8 mouse cellular contexts compared by ENCODE assay signal in the genomic region with DNA sequence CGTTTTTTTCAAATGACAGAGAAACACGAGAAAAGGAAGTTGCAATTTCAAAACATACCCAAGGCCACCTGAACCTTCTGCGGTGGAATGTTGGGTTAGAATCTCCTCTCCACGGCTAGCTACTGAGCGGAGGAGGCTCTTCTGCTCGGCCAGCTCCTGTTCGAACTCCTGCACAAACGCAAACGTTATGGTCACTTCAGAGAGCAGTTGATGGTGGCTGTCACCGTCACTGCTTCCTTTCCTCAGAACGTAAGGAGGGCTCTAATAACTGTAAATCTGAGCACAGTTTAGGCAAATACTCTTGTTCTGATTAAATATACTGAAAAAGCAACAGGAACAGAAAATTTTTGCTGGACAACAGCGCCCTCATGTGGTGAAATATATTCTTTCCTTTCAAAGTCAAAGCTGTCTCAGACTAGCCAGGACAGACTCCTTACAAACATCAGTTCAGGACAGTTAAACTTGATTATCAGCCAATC.
DNase-seq lines count a peak whose midpoint lies in the region; ATAC-seq and TF ChIP-seq lines count a peak whose summit lies in the region.

No protein-coding gene starts in this region.

- TF ChIP-seq POLR2A in heart, adult 2 months (IDR thresholded peaks at IDR 0.05; ENCODE audit: insufficient read depth, low read depth, low read length): no peak

- no peaks in the 10 kb centered on the region for H3K9me3 ChIP-seq in heart, embryonic 12.5 days (replicated peaks)
- no peaks in the 10 kb centered on the region for H3K9me3 ChIP-seq in midbrain, embryonic 16.5 days (replicated peaks; ENCODE audit: control insufficient read depth, low read length, poor library complexity, severe bottlenecking)

- H3K36me3 ChIP-seq in heart, adult 2 months (ENCODE audit: control insufficient read depth, insufficient read depth, low read length): no peaks in the 10 kb centered on the region
- peaks cover 10% of the 10 kb centered on the region for H3K36me3 ChIP-seq in heart, embryonic 12.5 days
- H3K36me3 ChIP-seq in midbrain, embryonic 16.5 days (ENCODE audit: control insufficient read depth, insufficient read depth, low read length): peaks cover 3% of the 10 kb centered on the region; the same call in 1 of the 2 replicates

- H3K79me2 ChIP-seq in heart, adult 2 months (replicated peaks; ENCODE audit: control insufficient read depth, insufficient read depth, low read length): no peaks in the 10 kb centered on the region

- no peak overlapping the region for H3K4me2 ChIP-seq in heart, embryonic 12.5 days
- no peak overlapping the region for H3K4me2 ChIP-seq in midbrain, embryonic 16.5 days (ENCODE audit: low read length)

- ATAC-seq in heart, embryonic 12.5 days (ENCODE audit: insufficient number of reproducible peaks, low FRiP score): no peak
- peak; percentile 70 for ATAC-seq in midbrain, embryonic 16.5 days

- H3K4me1 ChIP-seq in heart, adult 2 months (ENCODE audit: control insufficient read depth, insufficient read depth, low read length): no peaks in the 10 kb centered on the region
- H3K4me1 ChIP-seq in heart, embryonic 12.5 days (replicated peaks): peaks cover 8% of the 10 kb centered on the region
- H3K4me1 ChIP-seq in midbrain, embryonic 16.5 days (ENCODE audit: control insufficient read depth, insufficient read depth, low read length): no peaks in the 10 kb centered on the region

- 73% methylated on average over 12 of the region's 12 CpGs for WGBS in heart, adult 2 months
- WGBS in heart, embryonic 12.5 days: 60% methylated on average over 12 of the region's 12 CpGs
- 63% methylated on average over 12 of the region's 12 CpGs for WGBS in midbrain, embryonic 16.5 days

- no peak overlapping the region for H3K4me3 ChIP-seq in heart, adult 2 months
- H3K4me3 ChIP-seq in heart, embryonic 12.5 days: no peak overlapping the region
- no peak overlapping the region for H3K4me3 ChIP-seq in midbrain, embryonic 16.5 days (ENCODE audit: low read depth, low read length)

- TF ChIP-seq EP300 in heart, adult 2 months (IDR thresholded peaks at IDR 0.05; ENCODE audit: insufficient read depth, low read depth, low read length): no peak

- intact Hi-C loops in heart, adult 2 months (cut with DNase I): loop anchor here (5.0 to 10.0 kb wide), 2 partner anchors 564 to 757 kb away; no protein-coding TSS in a partner anchor
- intact Hi-C loops in heart, postnatal 36 days (cut with DNase I): loop anchor here (5.0 to 10.0 kb wide), 3 partner anchors 564 to 757 kb away; a partner anchor contains a TSS

- peak; percentile 84 for TF ChIP-seq CTCF in heart, adult 2 months (IDR thresholded peaks at IDR 0.05)

- no peaks in the 10 kb centered on the region for H3K27me3 ChIP-seq in heart, adult 2 months (ENCODE audit: control insufficient read depth, insufficient read depth, low read length)
- no peaks in the 10 kb centered on the region for H3K27me3 ChIP-seq in heart, embryonic 12.5 days (replicated peaks)
- no peaks in the 10 kb centered on the region for H3K27me3 ChIP-seq in midbrain, embryonic 16.5 days (ENCODE audit: control insufficient read depth, insufficient read depth, low read depth, low read length)

- H3K27ac ChIP-seq in heart, adult 2 months: no peak overlapping the region
- no peak overlapping the region for H3K27ac ChIP-seq in heart, embryonic 12.5 days (ENCODE audit: poor library complexity, severe bottlenecking)
- H3K27ac ChIP-seq in midbrain, embryonic 16.5 days (ENCODE audit: low read length): no peak overlapping the region

- peak in 1 of 2 experiments; percentile 18 for DNase-seq in heart, adult 2 months
- peak; percentile 60 for DNase-seq in ES-CJ7 (ENCODE audit: low read depth, low spot score)
- peak; percentile 62 for DNase-seq in c-Kit-positive CD71-positive TER-119-positive erythroid progenitor cells, embryonic 14.5 days (ENCODE audit: low spot score)
- DNase-seq in heart, postnatal 36 days: peak; percentile 43 to 54
- peak; percentile 60 to 63 for DNase-seq in layer of hippocampus, postnatal 10 days (ENCODE audit: low spot score in 2 of 2)
- DNase-seq in thymus, postnatal 0 days (ENCODE audit: low spot score): peak; percentile 68

- no peak overlapping the region for H3K9ac ChIP-seq in heart, adult 2 months (ENCODE audit: low read depth, low read length)
- H3K9ac ChIP-seq in heart, embryonic 12.5 days: no peak overlapping the region
- H3K9ac ChIP-seq in midbrain, embryonic 16.5 days (ENCODE audit: low read depth, low read length): no peak overlapping the region
